Mouse (Mus musculus) liver, embryonic 12.5 days (tissue): ENCODE measurements around the gene Gtf2i. TPM values are rescaled to one million over a fixed set of nuclear protein-coding genes. Genes with fewer than 3 reads are reported as not detected.
A peak's percentile ranks its signal among the peaks of the same experiment; 100 is the strongest.
"Not testable (repeated sequence)": the region's sequence is repeated elsewhere in the genome, so short reads cannot be mapped to it uniquely, and the experiment has no call there.

Experiments used
- ATAC-seq: fragments of 200-750 bp; cut with Nextera tagmentation; 2 replicates; pipeline ENCODE4 v1.8.0; 2017; ENCODE audit warnings: moderate number of reproducible peaks, mild to moderate bottlenecking, moderate library complexity
- H3K27ac ChIP-seq: fragments of 300-500 bp; sonication (generic); 2 replicates; pipeline ENCODE4 v1.5.1; 2016; ENCODE audit warnings: mild to moderate bottlenecking
- H3K27me3 ChIP-seq: fragments of 300-500 bp; sonication (generic); replicated peaks from 2 replicates; pipeline ENCODE4 v1.6.1; 2016; ENCODE audit warnings: mild to moderate bottlenecking, moderate library complexity
- H3K36me3 ChIP-seq: fragments of 300-500 bp; sonication (generic); 2 replicates; pipeline ENCODE4 v1.6.1; 2016; ENCODE audit warnings: mild to moderate bottlenecking, moderate library complexity
- H3K4me1 ChIP-seq: fragments of 300-500 bp; sonication (generic); 2 replicates; pipeline ENCODE4 v1.6.1; 2016
- H3K4me2 ChIP-seq: fragments of 300-500 bp; sonication (generic); 2 replicates; pipeline ENCODE4 v1.6.1; 2016; ENCODE audit warnings: mild to moderate bottlenecking, moderate library complexity
- H3K4me3 ChIP-seq: fragments of 300-500 bp; sonication (generic); 2 replicates; pipeline ENCODE4 v1.5.1; 2016; ENCODE audit warnings: mild to moderate bottlenecking, moderate library complexity
- H3K9ac ChIP-seq: fragments of 300-500 bp; sonication (generic); 2 replicates; pipeline ENCODE4 v1.6.1; 2016; ENCODE audit warnings: mild to moderate bottlenecking, moderate library complexity
- H3K9me3 ChIP-seq: fragments of 300-500 bp; sonication (generic); replicated peaks from 2 replicates; pipeline ENCODE4 v1.6.1; 2016; ENCODE audit warnings: mild to moderate bottlenecking, moderate library complexity
- whole genome bisulfite sequencing: fragments of 180-500 bp; shearing (Covaris S2); methylation state at CpG from one replicate; pipeline ENCODE4 v1.1.7; 2016; ENCODE audit not compliant: insufficient replicate concordance; 5-methylcytosine and 5-hydroxymethylcytosine counted together
- polyA plus RNA-seq: library from polyadenylated mRNA; unstranded; fragments of >200 nt; fragmentation: Nextera tagmentation; extraction: Ambion mirVana; gene quantifications from 2 replicates; pipeline ENCODE4 v1.2.1, GENCODE M21; 2016

The Gtf2i gene
- polyA plus RNA-seq, 1 experiment from 2014 or later = 65.4 TPM

- no peak for ATAC-seq
- 81% methylated on average over 5 of the region's 5 CpGs for WGBS
- Histone ChIP-seq H3K27ac (no peak overlapping the region), H3K27me3 (no peaks in the 10 kb centered on the region), H3K4me1 (peaks cover 9% of the 10 kb centered on the region; the same call in 1 of the 2 replicates), H3K4me2 (no peak overlapping the region), H3K9ac (no peak overlapping the region), H3K4me3 (no peak overlapping the region), H3K36me3 (no peaks in the 10 kb centered on the region), H3K9me3 (no peaks in the 10 kb centered on the region)
Observed at GRCm38 (mm10) chr5:134341721-134342120, 27.2 kb upstream of the Gtf2i start.

DNA sequence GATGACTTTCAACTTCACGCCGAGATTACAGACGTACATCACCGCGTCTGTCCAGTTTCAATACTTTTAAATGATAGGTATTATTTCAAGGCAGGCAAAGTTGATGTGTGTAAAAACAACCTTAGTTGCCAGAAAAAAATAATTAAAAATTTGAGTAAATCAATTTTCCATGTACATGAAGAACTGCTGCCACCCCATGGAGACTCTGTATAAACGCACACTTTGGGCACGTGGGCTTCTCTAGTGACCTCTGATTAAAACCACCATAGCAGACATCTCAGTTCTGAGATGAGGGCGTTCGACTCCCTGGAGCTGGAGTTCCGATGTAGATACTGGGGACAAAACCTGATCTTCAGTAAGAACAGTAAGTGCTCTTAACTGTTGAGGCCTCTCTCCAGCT lies 26.8 kb upstream of the Gtf2i start:
- Histone ChIP-seq H3K4me2 (no peak overlapping the region), H3K27me3 (no peaks in the 10 kb centered on the region), H3K9me3 (no peaks in the 10 kb centered on the region), H3K9ac (no peak overlapping the region), H3K4me1 (peaks cover 9% of the 10 kb centered on the region; the same call in 1 of the 2 replicates), H3K36me3 (no peaks in the 10 kb centered on the region), H3K4me3 (no peak overlapping the region), H3K27ac (no peak overlapping the region)
- WGBS = 66% methylated on average over 10 of the region's 10 CpGs
- ATAC-seq = no peak

- ATAC-seq = no peak
- Histone ChIP-seq H3K4me2 (no peak overlapping the region), H3K27ac (no peak overlapping the region), H3K4me1 (peaks cover 9% of the 10 kb centered on the region; the same call in 1 of the 2 replicates), H3K9me3 (no peaks in the 10 kb centered on the region), H3K4me3 (no peak overlapping the region), H3K36me3 (no peaks in the 10 kb centered on the region), H3K27me3 (no peaks in the 10 kb centered on the region), H3K9ac (no peak overlapping the region)
- 44% methylated on average over 6 of the region's 6 CpGs for WGBS
Observed at GRCm38 (mm10) chr5:134340101-134340522, 25.6 kb upstream of the Gtf2i start.

- ATAC-seq = not testable (repeated sequence)
- 83% methylated on average over 2 of the region's 2 CpGs for WGBS
Observed at GRCm38 (mm10) chr5:134337012-134337411, 22.5 kb upstream of the Gtf2i start.

DNA sequence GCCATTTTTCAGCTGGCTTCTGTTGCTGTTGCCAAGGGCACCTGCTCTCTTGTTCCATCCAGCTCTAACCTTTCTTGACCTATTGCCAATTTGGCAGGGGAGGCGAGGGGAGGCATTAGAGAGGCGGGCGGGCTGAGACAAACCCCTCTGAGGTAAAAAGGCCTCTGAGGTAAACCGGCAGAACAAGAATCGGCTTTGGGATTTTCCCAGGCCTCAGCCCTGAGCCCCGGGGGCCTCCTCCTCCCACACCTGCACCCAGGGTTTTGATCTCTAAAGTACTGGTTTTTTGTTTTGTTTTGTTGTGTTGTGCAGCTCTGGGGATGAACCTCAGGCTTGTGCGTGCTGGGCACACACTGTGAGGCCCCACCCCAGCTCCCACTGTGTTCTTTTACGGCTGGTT lies 18.2 kb upstream of the Gtf2i start:
- no peaks in the 10 kb centered on the region for H3K27me3 ChIP-seq
- no peaks in the 10 kb centered on the region for H3K9me3 ChIP-seq
- no peaks in the 10 kb centered on the region for H3K36me3 ChIP-seq
- no peak overlapping the region for H3K4me3 ChIP-seq
- H3K27ac ChIP-seq = no peak overlapping the region
- H3K9ac ChIP-seq = no peak overlapping the region
- 76% methylated on average over 8 of the region's 8 CpGs for WGBS
- no peak overlapping the region for H3K4me2 ChIP-seq
- no peak for ATAC-seq
- H3K4me1 ChIP-seq = peaks cover 29% of the 10 kb centered on the region

More at GRCm38 (mm10) chr5:134337012-134337411, 22.5 kb upstream of the Gtf2i start:
- not testable (repeated sequence) for H3K9ac ChIP-seq, H3K27ac ChIP-seq, H3K27me3 ChIP-seq, H3K36me3 ChIP-seq, H3K4me1 ChIP-seq, H3K4me3 ChIP-seq, H3K9me3 ChIP-seq, H3K4me2 ChIP-seq

DNA sequence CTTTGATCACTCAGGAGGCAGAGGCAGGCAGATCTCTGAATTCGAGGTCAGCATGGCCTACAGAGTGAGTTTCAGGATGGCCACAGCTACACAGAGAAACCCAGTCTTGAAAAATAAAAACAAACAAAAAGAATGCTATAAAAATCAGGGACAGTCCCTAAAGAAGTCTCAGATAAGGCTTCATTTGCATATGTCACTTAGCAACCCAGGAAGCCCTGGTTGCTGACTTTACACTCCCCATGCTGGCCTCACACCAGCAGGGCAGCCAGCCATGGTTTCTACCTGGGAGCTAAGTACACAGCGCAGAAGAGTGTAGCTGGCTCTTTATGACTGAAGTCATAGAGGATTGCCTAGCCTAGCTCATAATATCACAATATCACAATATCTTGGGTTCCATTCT lies 15.5 kb upstream of the Gtf2i start:
- Histone ChIP-seq H3K9ac (no peak overlapping the region), H3K9me3 (no peaks in the 10 kb centered on the region), H3K27ac (no peak overlapping the region), H3K4me2 (no peak overlapping the region), H3K4me3 (no peak overlapping the region), H3K4me1 (peaks cover 45% of the 10 kb centered on the region), H3K27me3 (no peaks in the 10 kb centered on the region), H3K36me3 (no peaks in the 10 kb centered on the region)
- WGBS = 74% methylated on average over 2 of the region's 2 CpGs
- ATAC-seq = no peak

GRCm38 (mm10) chr5:134329311-134329710 lies 14.8 kb upstream of the Gtf2i start:
- no peaks in the 10 kb centered on the region for H3K27me3 ChIP-seq
- 60% methylated on average over 4 of the region's 4 CpGs for WGBS
- peaks cover 48% of the 10 kb centered on the region for H3K4me1 ChIP-seq
- ATAC-seq = no peak
- no peaks in the 10 kb centered on the region for H3K9me3 ChIP-seq
- H3K36me3 ChIP-seq = no peaks in the 10 kb centered on the region
- no peak overlapping the region for H3K4me3 ChIP-seq
- no peak overlapping the region for H3K4me2 ChIP-seq
- no peak overlapping the region for H3K9ac ChIP-seq
- H3K27ac ChIP-seq = no peak overlapping the region

DNA sequence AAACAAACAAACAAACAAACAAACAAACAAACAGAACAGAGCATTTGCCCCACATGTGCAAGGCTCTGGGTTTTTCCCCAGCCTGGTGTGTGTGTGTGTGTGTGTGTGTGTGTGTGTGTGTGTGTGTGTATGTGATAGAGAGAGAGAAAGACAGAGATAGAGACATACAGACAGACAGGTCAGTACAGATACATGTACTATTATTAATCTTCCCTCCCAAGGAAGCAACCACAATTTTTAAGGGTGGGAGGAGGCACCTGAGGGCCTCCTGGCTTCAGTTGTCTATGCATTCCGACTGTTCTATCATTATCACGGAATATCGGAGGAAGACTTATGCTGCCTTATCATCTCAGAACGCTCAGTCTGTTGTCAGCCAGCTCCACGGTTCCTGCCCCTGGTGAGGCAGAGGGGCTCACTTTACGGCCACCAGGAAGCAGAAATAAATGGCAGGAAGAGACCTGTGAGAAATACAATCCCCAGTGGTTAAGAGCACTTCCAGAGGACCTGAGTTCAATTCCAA lies 14.0 kb upstream of the Gtf2i start:
- ATAC-seq = peak; percentile 81
- H3K27ac ChIP-seq = peak overlapping the region; percentile 58
- WGBS = 24% methylated on average over 6 of the region's 6 CpGs

DNA sequence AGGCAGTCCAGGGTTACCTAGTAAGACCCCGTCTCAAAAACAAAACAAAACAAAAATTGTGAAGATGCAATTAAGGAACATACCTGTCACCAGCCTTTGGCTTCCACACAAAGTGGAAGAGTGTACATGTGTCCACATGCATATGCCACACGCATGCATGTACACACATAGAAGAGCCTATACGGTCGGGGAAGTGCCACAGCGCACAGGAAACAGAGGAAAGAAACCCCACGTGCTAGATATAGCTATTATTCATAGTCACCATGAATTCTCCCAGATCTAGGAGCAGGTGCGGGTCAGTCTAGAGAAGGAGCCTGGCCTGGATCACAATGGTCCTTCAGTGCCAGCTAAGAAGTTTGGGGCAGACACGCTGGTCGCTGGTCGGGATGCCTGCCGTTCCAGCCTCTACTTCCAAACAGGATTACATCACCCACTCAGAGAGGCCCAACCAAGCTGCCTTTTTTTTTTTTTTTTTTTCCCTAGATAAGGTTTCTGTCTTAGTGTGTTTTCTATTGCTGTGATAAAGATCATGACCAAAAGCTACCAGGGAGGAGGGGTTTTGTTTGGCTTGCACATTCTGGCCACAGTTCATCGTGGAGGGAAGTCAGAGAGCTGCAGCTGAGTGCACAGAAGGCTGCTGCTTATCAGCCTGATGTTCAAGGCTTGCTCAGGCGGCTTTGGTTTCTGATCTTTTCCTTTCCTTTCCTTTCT lies 11.5 kb upstream of the Gtf2i start:
- H3K4me3 ChIP-seq = no peak overlapping the region
- peaks cover 65% of the 10 kb centered on the region for H3K4me1 ChIP-seq
- H3K27ac ChIP-seq = peak overlapping the region; percentile 66
- no peak overlapping the region for H3K9ac ChIP-seq
- no peaks in the 10 kb centered on the region for H3K36me3 ChIP-seq
- H3K9me3 ChIP-seq = no peaks in the 10 kb centered on the region
- 49% methylated on average over 13 of the region's 13 CpGs for WGBS
- peak; percentile 33; the same call in 1 of the 2 replicates for ATAC-seq
- H3K4me2 ChIP-seq = peak overlapping the region; percentile 19; the same call in 1 of the 2 replicates
- H3K27me3 ChIP-seq = no peaks in the 10 kb centered on the region

More for the DNA sequence above, 14.0 kb upstream of the Gtf2i start:
- Histone ChIP-seq H3K4me2 (peak overlapping the region; percentile 26), H3K27me3 (no peaks in the 10 kb centered on the region), H3K4me1 (peaks cover 54% of the 10 kb centered on the region), H3K9ac (no peak overlapping the region), H3K36me3 (no peaks in the 10 kb centered on the region), H3K4me3 (no peak overlapping the region), H3K9me3 (no peaks in the 10 kb centered on the region)

DNA sequence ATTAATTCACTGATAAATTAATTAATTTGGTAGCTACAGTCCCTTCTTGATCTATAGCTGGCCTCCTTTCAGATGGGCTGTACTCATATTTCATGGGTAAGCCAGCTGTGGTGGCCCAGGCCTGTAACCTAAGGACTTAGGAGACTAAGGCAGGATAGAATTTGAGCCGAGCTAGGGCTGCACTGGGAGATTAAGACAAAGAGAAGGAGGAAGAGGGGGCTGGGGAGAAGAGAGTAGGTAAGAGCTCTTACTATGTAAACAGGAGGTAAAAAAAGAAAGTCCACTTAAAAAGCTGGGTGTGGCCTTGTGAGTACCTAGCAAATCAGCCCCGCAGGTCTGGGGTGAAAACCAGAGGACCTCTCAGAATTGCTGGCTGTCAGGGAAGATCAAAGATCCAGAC lies 9.3 kb upstream of the Gtf2i start:
- Histone ChIP-seq H3K36me3 (no peaks in the 10 kb centered on the region), H3K9me3 (no peaks in the 10 kb centered on the region), H3K27ac (no peak overlapping the region), H3K4me1 (peaks cover 49% of the 10 kb centered on the region), H3K27me3 (no peaks in the 10 kb centered on the region), H3K4me3 (no peak overlapping the region), H3K9ac (0 out of 2 replicates have a peak overlapping the region, but pooled peaks have one; percentile 3), H3K4me2 (no peak overlapping the region)
- no peak for ATAC-seq
- 29% methylated on average over 2 of the region's 2 CpGs for WGBS

DNA sequence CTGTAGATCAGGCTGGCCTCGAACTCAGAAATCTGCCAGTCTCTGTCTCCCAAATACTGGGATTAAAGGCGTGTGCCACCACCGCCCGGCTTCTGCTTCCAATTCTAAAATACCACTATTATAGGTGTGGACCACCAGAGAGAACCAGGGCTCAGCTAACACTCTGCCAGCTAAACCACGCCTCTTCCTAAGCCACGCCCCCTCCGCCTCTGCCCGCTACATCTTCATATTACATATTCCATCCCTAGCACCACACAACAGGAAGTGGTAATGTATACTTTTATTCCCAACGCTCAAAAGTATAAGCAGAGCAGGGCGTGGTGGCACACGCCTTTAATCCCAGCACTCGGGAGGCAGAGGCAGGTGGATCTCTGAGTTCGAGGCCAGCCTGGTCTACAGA lies 8.8 kb upstream of the Gtf2i start:
- Histone ChIP-seq H3K4me1 (peaks cover 47% of the 10 kb centered on the region), H3K9ac (no peak overlapping the region), H3K4me2 (no peak overlapping the region), H3K4me3 (no peak overlapping the region), H3K9me3 (no peaks in the 10 kb centered on the region), H3K27me3 (no peaks in the 10 kb centered on the region), H3K36me3 (no peaks in the 10 kb centered on the region), H3K27ac (no peak overlapping the region)
- ATAC-seq = no peak
- WGBS = 67% methylated on average over 13 of the region's 13 CpGs

DNA sequence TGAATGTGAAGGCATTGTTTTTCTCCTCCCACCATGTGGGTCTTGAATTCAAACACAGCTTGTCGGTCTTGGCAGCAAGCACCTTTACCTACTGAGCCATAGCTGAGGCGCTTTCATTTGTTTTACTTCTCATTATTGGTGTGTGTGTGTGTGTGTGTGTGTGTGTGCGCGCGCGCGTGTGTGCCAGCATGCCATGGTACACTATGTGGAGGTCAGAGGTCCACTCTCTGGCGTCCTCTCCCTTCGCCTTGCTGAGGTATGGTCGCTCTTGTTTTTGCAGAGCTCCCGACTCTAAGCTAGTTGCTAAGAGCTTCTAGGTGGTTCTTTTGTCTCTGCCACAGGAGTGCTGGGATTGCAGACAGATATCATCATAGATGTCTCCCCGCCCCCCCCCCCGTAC lies 7.8 kb upstream of the Gtf2i start:
- H3K27me3 ChIP-seq = no peaks in the 10 kb centered on the region
- H3K4me1 ChIP-seq = peaks cover 46% of the 10 kb centered on the region
- no peak for ATAC-seq
- WGBS = 83% methylated on average over 13 of the region's 13 CpGs
- H3K4me2 ChIP-seq = no peak overlapping the region
- no peak overlapping the region for H3K4me3 ChIP-seq
- no peaks in the 10 kb centered on the region for H3K36me3 ChIP-seq
- no peak overlapping the region for H3K27ac ChIP-seq
- no peak overlapping the region for H3K9ac ChIP-seq
- H3K9me3 ChIP-seq = no peaks in the 10 kb centered on the region
